Mouse (Mus musculus) frontal cortex, postnatal 10 days (tissue): Measurements from ENCODE around the gene Cd86.

Experiments
- DNase-seq, 2 experiments: peaks; one replicate each; pipeline ENCODE4 v3.0.0; 2022; ENCODE audit warnings: low spot score in 2 of 2, mixed read lengths in 1 of 2

Gene Cd86

DNA sequence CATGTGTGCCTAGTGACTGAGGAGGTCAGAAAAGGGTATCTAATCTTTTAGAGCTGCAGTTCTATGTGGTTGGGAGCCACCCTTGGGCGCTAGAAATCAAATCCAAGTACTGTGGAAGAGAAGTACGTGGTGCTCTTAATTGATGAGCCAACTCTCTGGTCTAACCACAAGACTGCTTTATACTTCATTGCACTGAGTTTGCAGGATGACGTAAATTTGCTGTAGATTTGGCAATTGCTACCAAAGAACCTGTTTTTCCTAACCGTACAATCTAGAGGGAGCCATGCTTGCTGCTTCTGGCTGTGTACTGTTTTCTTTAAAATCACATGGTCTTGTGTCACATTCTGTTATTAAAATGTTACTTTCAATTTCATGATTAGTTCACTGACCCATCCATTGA is 10.0 kb downstream of the Cd86 start:
- no peak for DNase-seq

- DNase-seq = no peak
These were observed 10.7 kb downstream of the Cd86 start for GRCm38 (mm10) chr16:36655199-36655598.

GRCm38 (mm10) chr16:36651174-36651766 is 14.6 kb downstream of the Cd86 start:
- DNase-seq = no peak

GRCm38 (mm10) chr16:36650511-36650910 is 15.4 kb downstream of the Cd86 start:
- DNase-seq = no peak

- no peak for DNase-seq
These were observed 16.6 kb downstream of the Cd86 start for GRCm38 (mm10) chr16:36649304-36649703.

GRCm38 (mm10) chr16:36645124-36645523 is 20.8 kb downstream of the Cd86 start:
- DNase-seq = no peak

DNA sequence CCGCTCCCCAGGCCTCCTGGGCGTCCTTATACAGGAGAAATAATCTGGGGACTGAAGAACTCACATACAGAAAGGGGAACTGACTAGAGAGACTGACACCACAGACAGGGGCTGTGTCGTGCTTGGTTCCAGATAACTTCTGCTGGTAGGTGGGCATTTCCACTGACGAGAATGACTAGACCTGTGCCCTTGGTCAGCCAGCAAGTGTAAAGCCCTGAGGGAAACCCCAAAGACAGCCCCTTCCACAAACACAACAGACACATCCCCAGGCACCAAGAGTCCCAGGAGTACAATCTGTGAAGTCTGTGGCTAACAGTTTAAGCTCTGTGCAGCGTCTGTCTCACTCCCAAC is 23.2 kb downstream of the Cd86 start:
- DNase-seq = no peak

DNA sequence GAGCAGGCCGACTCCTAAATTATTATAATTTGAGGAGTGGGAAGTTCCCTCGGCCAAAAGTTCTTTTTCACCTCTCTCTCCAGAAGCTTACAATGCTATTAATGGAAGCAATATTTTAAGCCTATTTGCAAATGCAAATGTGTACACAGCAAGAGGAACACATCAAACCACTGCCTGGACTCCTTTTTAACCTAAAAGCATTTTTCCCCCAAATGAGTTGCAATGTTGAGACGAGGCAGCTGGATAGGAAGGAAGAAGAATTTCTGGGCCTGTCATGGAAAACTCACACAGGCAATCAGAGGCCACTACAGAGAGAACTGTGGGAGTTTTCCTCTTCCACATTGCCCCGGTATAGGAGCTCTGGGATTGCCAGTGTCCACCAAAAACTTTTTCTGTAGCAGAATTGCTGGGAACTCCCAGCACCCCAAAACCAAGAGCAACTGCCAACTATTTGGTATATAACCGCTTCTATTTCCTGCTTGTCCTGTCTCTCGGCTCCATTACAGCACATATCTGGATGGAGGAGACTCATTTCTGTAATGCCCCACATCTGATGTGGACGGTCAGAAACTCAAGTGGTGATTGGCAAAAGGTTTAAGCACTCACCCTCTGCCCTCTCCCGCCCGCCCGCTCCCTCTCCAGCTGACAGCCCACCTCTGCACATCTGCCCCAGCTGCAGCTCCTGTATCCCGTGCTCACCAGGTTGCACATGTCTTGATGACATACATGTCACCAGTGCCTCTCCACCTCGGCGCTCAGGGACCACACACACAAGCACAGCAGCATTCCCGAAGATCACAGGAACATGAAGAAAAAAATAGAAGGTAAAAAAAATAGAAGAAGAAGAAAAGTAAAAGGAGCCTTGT is 23.8 kb downstream of the Cd86 start:
- no peak for DNase-seq

DNA sequence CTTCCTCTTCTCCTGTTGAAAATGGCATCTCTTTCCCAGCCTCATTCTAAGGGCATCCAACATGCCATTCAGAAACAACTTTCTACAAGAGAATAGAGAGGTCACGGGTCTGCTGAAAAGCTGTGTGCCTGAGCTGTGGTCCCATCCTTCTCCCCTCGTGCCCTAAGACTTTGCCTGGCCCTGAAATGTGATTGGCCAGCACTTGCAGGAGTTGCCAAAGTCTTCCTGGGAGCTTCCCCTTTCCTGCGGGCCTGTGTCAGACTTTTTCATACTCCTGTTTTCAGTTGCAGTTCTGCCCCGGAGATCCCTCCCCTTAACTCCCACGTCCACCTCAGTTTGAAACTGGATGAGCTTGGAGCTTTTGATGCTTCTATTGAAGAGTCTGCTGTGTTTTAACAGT is 24.9 kb downstream of the Cd86 start:
- no peak for DNase-seq

GRCm38 (mm10) chr16:36639812-36640504 is 25.9 kb downstream of the Cd86 start:
- DNase-seq = no peak

- DNase-seq = no peak
These were observed 29.1 kb downstream of the Cd86 start for GRCm38 (mm10) chr16:36636800-36637199.

- DNase-seq = no peak
These were observed 30.7 kb downstream of the Cd86 start for GRCm38 (mm10) chr16:36634971-36635710.

GRCm38 (mm10) chr16:36634421-36634820 is 31.5 kb downstream of the Cd86 start:
- DNase-seq = no peak

DNA sequence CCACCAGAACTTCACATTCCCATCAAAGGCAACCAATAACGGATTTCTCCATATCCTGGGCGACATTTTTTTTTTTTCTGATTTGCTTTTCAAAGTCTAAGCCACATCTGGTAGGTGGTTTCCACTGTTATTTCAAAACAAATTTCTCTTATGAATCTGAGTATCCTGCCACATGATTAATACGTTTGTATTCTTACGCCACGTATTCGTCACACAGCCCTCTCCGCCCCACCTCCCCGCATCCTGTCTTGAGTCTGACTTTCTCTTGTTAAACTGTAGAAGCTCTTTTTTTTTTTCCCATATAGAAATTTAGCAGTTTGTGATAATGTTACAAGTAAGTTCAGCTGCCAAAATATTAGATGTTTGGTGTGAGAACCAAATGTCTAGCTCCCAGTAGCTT is 33.7 kb downstream of the Cd86 start:
- no peak for DNase-seq

DNA sequence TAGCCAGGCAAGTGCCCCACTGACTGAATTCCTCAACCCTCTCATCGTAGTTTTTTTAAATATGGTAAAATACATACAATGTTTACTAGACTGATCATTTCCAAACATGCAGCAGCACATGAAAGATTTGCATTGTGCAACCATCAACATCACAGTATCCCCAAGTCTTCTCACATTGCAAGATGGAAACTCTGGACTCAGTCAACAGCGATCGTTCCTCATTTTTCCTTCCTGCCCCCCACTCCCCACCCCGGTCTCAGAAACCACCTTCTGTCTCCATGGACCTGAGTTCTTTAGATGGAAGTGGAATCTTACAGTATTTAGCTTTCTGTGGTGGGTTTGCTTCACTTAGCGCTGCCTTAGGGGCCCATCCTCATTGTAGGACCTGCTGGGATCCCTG is 34.3 kb downstream of the Cd86 start:
- no peak for DNase-seq

DNA sequence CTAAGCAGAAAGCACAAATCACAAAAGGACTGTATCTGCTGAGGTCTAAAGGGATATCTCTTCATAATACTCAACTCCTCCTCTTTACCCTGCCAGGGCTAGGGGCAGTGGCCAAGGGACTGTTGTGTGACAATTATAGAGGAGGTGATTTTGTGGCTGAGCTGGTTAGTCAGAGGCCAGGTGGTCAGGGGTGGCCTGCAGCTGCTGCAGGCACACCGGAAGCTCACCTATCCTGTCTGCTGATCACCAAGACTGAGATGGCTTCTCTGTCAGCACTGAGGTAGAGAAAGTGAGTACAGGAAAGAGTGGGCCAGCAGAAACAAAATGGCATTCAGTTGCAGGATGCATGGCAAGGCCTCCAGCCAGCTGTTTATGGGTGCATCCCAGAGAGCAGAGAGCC is 38.1 kb downstream of the Cd86 start:
- DNase-seq = no peak

- DNase-seq = no peak
These were observed 39.2 kb downstream of the Cd86 start for GRCm38 (mm10) chr16:36626567-36627197.

DNA sequence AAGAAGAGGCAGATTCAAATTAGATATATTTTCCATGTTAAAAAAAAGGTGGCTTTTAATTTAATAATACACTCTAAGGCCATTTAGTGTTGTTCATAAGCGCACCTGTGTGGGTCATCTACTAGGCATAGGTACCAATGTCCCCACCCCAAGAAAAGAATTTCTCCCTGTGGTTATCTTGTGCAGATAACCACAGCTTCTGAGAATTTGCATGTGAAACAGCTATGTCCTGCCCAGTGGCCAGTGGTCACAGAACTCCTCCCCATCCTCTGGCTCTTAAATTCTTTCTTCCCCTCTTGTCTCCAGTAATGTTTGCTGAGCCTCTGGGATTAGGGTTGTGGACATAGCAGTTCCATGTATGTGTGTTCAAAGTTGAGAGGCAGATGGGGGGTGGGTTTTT is 40.0 kb downstream of the Cd86 start:
- no peak for DNase-seq

GRCm38 (mm10) chr16:36622320-36622719 is 43.6 kb downstream of the Cd86 start:
- DNase-seq = no peak

- DNase-seq = no peak
These were observed 44.8 kb downstream of the Cd86 start for GRCm38 (mm10) chr16:36621108-36621507.

DNA sequence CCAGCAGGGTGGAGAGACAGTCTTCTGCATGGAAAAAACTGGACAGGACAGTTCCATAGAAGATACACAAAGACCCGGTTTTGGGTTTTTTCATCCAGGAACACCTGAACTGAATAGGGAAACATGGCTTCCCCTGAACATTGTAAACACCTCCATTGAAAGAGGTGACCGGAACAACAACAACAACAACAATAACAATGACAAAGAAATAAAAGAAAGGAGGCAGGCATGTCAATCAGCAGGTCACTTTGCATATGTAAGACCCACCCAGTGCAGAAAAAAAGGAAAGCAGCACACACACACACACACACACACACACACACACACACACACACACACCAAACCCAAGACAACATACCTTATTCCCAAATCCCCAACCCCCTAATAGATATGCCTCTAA is 52.2 kb downstream of the Cd86 start:
- DNase-seq = no peak

DNA sequence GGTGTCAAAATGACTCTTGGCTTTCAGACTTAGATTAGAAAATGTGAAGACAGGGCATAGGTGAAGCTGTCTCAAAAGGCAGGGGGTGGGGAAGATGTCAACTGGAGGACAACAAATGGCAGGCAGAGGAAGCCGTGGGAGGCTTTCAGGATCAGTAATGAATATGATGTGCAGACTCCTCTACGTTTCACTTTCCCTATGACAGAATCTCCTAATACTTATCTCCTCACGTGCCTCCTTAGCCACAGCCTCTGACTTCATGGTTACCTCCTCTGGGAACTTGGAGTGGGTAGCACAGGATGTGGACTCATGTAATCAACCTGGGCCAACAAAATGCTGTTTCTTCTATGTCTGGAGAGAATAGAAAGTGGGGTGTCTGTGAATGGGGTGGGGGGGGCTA is 63.2 kb downstream of the Cd86 start:
- no peak for DNase-seq
